Mouse (Mus musculus) midbrain, embryonic 16.5 days (tissue): ENCODE measurements at regions not wholly inside any gene's neighbourhood (a gene's known extent, or its start where the extent isn't known, plus 50 kb on each side); places are given as distances from the start of the nearest gene placed in this dataset.
"Not testable (repeated sequence)": the region's sequence is repeated elsewhere in the genome, so short reads cannot be mapped to it uniquely, and the experiment has no call there.

Experiments
- ATAC-seq: fragments of 200-750 bp; cut with Nextera tagmentation; 2 replicates; pipeline ENCODE4 v1.8.0; 2017; ENCODE audit warnings: moderate TSS enrichment
- H3K27ac ChIP-seq: fragments of 300-500 bp; sonication (generic); 2 replicates; pipeline ENCODE4 v1.5.1; 2014; ENCODE audit warnings: mild to moderate bottlenecking, low read length, mixed read lengths
- H3K27me3 ChIP-seq: fragments of 300-500 bp; sonication (generic); 2 replicates; pipeline ENCODE4 v1.6.1; 2014; ENCODE audit warnings: low read depth, low read length, mixed read lengths; ENCODE audit not compliant: control insufficient read depth, insufficient read depth
- H3K36me3 ChIP-seq: fragments of 300-500 bp; sonication (generic); 2 replicates; pipeline ENCODE4 v1.6.1; 2014; ENCODE audit warnings: mild to moderate bottlenecking, low read length, moderate library complexity, mixed read lengths; ENCODE audit not compliant: control insufficient read depth, insufficient read depth
- H3K4me1 ChIP-seq: fragments of 300-500 bp; sonication (generic); 2 replicates; pipeline ENCODE4 v1.6.1; 2014; ENCODE audit warnings: mild to moderate bottlenecking, low read length, mixed read lengths; ENCODE audit not compliant: control insufficient read depth, insufficient read depth
- H3K4me2 ChIP-seq: fragments of 300-500 bp; sonication (generic); 2 replicates; pipeline ENCODE4 v1.6.1; 2014; ENCODE audit warnings: mild to moderate bottlenecking, low read length, mixed read lengths
- H3K4me3 ChIP-seq: fragments of 300-500 bp; sonication (generic); 2 replicates; pipeline ENCODE4 v1.5.1; 2014; ENCODE audit warnings: low read depth, mild to moderate bottlenecking, low read length, moderate library complexity, mixed read lengths
- H3K9ac ChIP-seq: fragments of 300-500 bp; sonication (generic); 2 replicates; pipeline ENCODE4 v1.6.1; 2014; ENCODE audit warnings: low read depth, low read length, mixed read lengths
- H3K9me3 ChIP-seq: fragments of 300-500 bp; sonication (generic); replicated peaks from 2 replicates; pipeline ENCODE4 v1.6.1; 2014; ENCODE audit warnings: mild to moderate bottlenecking, low read length, mixed read lengths; ENCODE audit not compliant: control insufficient read depth, poor library complexity, severe bottlenecking
- WGBS: fragments of 180-500 bp; shearing (Covaris S2); extraction: QIAGEN DNeasy Blood & Tissue Kit; methylation state at CpG from one replicate; pipeline ENCODE4 v1.1.7; 2014; 5-methylcytosine and 5-hydroxymethylcytosine counted together

GRCm38 (mm10) chr3:40398184-40398583 is 132.9 kb upstream of the Intu start:
- no peak overlapping the region for H3K4me3 ChIP-seq
- no peak overlapping the region for H3K27ac ChIP-seq
- H3K36me3 ChIP-seq: no peaks in the 10 kb centered on the region
- no peaks in the 10 kb centered on the region for H3K27me3 ChIP-seq
- H3K4me1 ChIP-seq: no peaks in the 10 kb centered on the region
- no peak for ATAC-seq
- 79% methylated on average over 12 of the region's 12 CpGs for WGBS
- no peak overlapping the region for H3K9ac ChIP-seq
- H3K4me2 ChIP-seq: no peak overlapping the region
- no peaks in the 10 kb centered on the region for H3K9me3 ChIP-seq

DNA sequence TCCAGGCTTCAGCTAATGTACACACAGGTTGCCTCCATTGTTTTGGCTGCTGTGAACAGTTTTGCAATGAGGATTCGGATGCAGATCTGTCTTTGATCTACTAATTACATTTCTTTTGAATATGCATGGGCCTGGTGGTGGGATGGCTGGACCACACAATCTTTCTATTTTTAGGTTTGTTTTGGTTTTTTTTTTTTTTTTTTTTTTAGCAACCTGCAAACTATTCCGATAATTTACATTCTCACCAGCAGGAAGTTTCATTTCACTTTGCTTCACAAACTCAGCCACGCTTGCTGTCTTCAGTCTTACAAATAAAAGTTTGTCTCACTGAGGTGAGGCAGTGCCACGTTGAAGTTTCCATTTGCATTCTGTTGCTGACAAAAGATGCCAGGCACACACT is 127.7 kb upstream of the Intu start:
- no peaks in the 10 kb centered on the region for H3K27me3 ChIP-seq
- no peaks in the 10 kb centered on the region for H3K36me3 ChIP-seq
- H3K9ac ChIP-seq: no peak overlapping the region
- no peaks in the 10 kb centered on the region for H3K9me3 ChIP-seq
- H3K4me3 ChIP-seq: no peak overlapping the region
- no peaks in the 10 kb centered on the region for H3K4me1 ChIP-seq
- no peak overlapping the region for H3K27ac ChIP-seq
- no peak overlapping the region for H3K4me2 ChIP-seq
- 77% methylated on average over 4 of the region's 4 CpGs for WGBS
- no peak for ATAC-seq

- Histone ChIP-seq H3K9ac (no peak overlapping the region), H3K4me3 (no peak overlapping the region), H3K36me3 (no peaks in the 10 kb centered on the region), H3K4me2 (no peak overlapping the region), H3K27ac (no peak overlapping the region), H3K9me3 (no peaks in the 10 kb centered on the region), H3K4me1 (no peaks in the 10 kb centered on the region), H3K27me3 (no peaks in the 10 kb centered on the region)
- WGBS: 77% methylated on average over 18 of the region's 18 CpGs
- ATAC-seq: no peak
These were observed 125.8 kb upstream of the Intu start for GRCm38 (mm10) chr3:40405095-40405948.

DNA sequence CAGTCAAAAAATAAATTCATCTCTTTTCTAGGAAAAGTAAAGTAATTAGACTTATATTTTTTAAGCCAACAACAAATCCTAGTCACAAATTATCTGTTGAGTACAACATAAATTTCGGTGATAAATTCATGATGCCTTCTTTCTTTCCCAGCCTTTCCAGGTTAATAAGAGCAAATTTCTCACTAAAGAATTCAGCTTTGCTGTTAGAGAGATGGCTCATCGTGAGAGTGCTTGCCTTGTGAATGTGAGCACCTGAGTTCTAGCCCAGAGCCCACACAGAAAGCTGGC is 125.2 kb upstream of the Intu start:
- H3K36me3 ChIP-seq: no peaks in the 10 kb centered on the region
- no peaks in the 10 kb centered on the region for H3K9me3 ChIP-seq
- no peaks in the 10 kb centered on the region for H3K27me3 ChIP-seq
- no peak for ATAC-seq
- H3K4me2 ChIP-seq: no peak overlapping the region
- no peak overlapping the region for H3K4me3 ChIP-seq
- 90% methylated on average over 2 of the region's 2 CpGs for WGBS
- H3K9ac ChIP-seq: no peak overlapping the region
- H3K4me1 ChIP-seq: no peaks in the 10 kb centered on the region
- H3K27ac ChIP-seq: no peak overlapping the region

GRCm38 (mm10) chr3:40408921-40409488 is 122.1 kb upstream of the Intu start:
- WGBS: 43% methylated on average over 5 of the region's 5 CpGs
- no peaks in the 10 kb centered on the region for H3K4me1 ChIP-seq
- no peaks in the 10 kb centered on the region for H3K27me3 ChIP-seq
- H3K9me3 ChIP-seq: no peaks in the 10 kb centered on the region
- no peak for ATAC-seq
- H3K36me3 ChIP-seq: no peaks in the 10 kb centered on the region
- H3K4me3 ChIP-seq: no peak overlapping the region
- no peak overlapping the region for H3K9ac ChIP-seq
- H3K4me2 ChIP-seq: no peak overlapping the region
- no peak overlapping the region for H3K27ac ChIP-seq

- H3K36me3 ChIP-seq: no peaks in the 10 kb centered on the region
- WGBS: 93% methylated on average over 4 of the region's 4 CpGs
- no peaks in the 10 kb centered on the region for H3K27me3 ChIP-seq
- no peak overlapping the region for H3K4me2 ChIP-seq
- no peaks in the 10 kb centered on the region for H3K4me1 ChIP-seq
- no peak for ATAC-seq
- H3K27ac ChIP-seq: no peak overlapping the region
- H3K9ac ChIP-seq: no peak overlapping the region
- no peaks in the 10 kb centered on the region for H3K9me3 ChIP-seq
- no peak overlapping the region for H3K4me3 ChIP-seq
These were observed 120.3 kb upstream of the Intu start for GRCm38 (mm10) chr3:40410749-40411310.

GRCm38 (mm10) chr3:40425183-40425844 is 105.8 kb upstream of the Intu start:
- not testable (repeated sequence) for H3K4me1 ChIP-seq, H3K27me3 ChIP-seq, H3K4me2 ChIP-seq, H3K27ac ChIP-seq, H3K36me3 ChIP-seq, ATAC-seq, H3K9me3 ChIP-seq, H3K9ac ChIP-seq, H3K4me3 ChIP-seq
- WGBS: 53% methylated on average over 16 of the region's 18 CpGs

DNA sequence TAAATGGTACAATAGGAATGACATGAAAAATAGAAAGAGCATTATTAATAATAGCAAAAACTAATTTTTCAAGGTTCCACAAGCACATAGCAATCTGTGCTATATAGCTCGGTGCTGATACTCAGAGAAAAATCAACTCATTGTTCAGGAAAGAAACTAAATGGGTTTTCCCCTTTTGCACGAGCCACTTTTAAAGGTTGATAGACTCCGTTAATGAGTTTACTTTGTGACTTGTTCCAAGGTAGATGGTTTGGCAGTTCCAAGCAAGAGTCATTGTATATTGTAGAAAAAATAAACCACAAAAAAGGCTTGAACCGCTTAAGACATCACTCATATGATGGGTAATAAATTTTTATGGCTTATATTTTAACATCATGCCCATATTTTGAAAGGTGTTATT is 105.0 kb upstream of the Intu start:
- Histone ChIP-seq H3K9ac (no peak overlapping the region), H3K27ac (no peak overlapping the region), H3K4me3 (no peak overlapping the region), H3K4me2 (no peak overlapping the region), H3K4me1 (no peaks in the 10 kb centered on the region), H3K9me3 (no peaks in the 10 kb centered on the region), H3K27me3 (no peaks in the 10 kb centered on the region), H3K36me3 (no peaks in the 10 kb centered on the region)
- WGBS: 89% methylated on average over 4 of the region's 4 CpGs
- no peak for ATAC-seq

- Histone ChIP-seq H3K4me2 (no peak overlapping the region), H3K27ac (no peak overlapping the region), H3K4me3 (no peak overlapping the region), H3K4me1 (no peaks in the 10 kb centered on the region), H3K27me3 (no peaks in the 10 kb centered on the region), H3K36me3 (no peaks in the 10 kb centered on the region), H3K9ac (no peak overlapping the region), H3K9me3 (no peaks in the 10 kb centered on the region)
- no peak for ATAC-seq
- WGBS: 73% methylated on average over 5 of the region's 5 CpGs
These were observed 103.1 kb upstream of the Intu start for GRCm38 (mm10) chr3:40428021-40428420.
